Mouse (Mus musculus) ovary, adult 18-20 months (tissue): ENCODE measurements at regions not wholly inside any gene's neighbourhood (a gene's known extent, or its start where the extent isn't known, plus 50 kb on each side); places are given as distances from the start of the nearest gene placed in this dataset.
"Not testable (repeated sequence)": the region's sequence is repeated elsewhere in the genome, so short reads cannot be mapped to it uniquely, and the experiment has no call there.

ENCODE experiments used
- DNase-seq: peaks from one replicate; pipeline ENCODE4 v3.0.0; 2022; ENCODE audit warnings: low spot score, mixed read lengths

GRCm38 (mm10) chr7:111174393-111175124 is 91.7 kb upstream of the Eif4g2 start:
- DNase-seq = no peak

- DNase-seq = no peak
Measured at GRCm38 (mm10) chr7:111172061-111172460, 89.2 kb upstream of the Eif4g2 start.

- not testable (repeated sequence) for DNase-seq
Measured at GRCm38 (mm10) chr7:111168546-111169233, 85.9 kb upstream of the Eif4g2 start.

GRCm38 (mm10) chr7:111164994-111165393 is 82.2 kb upstream of the Eif4g2 start:
- no peak for DNase-seq

GRCm38 (mm10) chr7:111164276-111164675 is 81.4 kb upstream of the Eif4g2 start:
- no peak for DNase-seq

- no peak for DNase-seq
Measured at GRCm38 (mm10) chr7:111163861-111164260, 81.0 kb upstream of the Eif4g2 start.

- DNase-seq = no peak
Measured at GRCm38 (mm10) chr7:111163321-111163720, 80.5 kb upstream of the Eif4g2 start.

GRCm38 (mm10) chr7:111158791-111159286 is 76.0 kb upstream of the Eif4g2 start:
- no peak for DNase-seq

- no peak for DNase-seq
Measured at GRCm38 (mm10) chr7:111157754-111158325, 75.0 kb upstream of the Eif4g2 start.

GRCm38 (mm10) chr7:111157287-111157686 is 74.5 kb upstream of the Eif4g2 start:
- DNase-seq = no peak

GRCm38 (mm10) chr7:111156472-111157231 is 73.8 kb upstream of the Eif4g2 start:
- DNase-seq = no peak

GRCm38 (mm10) chr7:111155995-111156394 is 73.2 kb upstream of the Eif4g2 start:
- no peak for DNase-seq

- DNase-seq = no peak
Measured at GRCm38 (mm10) chr7:111154217-111154616, 71.4 kb upstream of the Eif4g2 start.

- DNase-seq = no peak
Measured at GRCm38 (mm10) chr7:111150540-111150939, 67.7 kb upstream of the Eif4g2 start.

GRCm38 (mm10) chr7:111150115-111150514 is 67.3 kb upstream of the Eif4g2 start:
- DNase-seq = no peak

GRCm38 (mm10) chr7:111147593-111147992 is 64.8 kb upstream of the Eif4g2 start:
- no peak for DNase-seq

- DNase-seq = no peak
Measured at GRCm38 (mm10) chr7:111146670-111147069, 63.8 kb upstream of the Eif4g2 start.

- DNase-seq = no peak
Measured at GRCm38 (mm10) chr7:111144216-111144615, 61.4 kb upstream of the Eif4g2 start.

- no peak for DNase-seq
Measured at GRCm38 (mm10) chr7:111141285-111141965, 58.6 kb upstream of the Eif4g2 start.

GRCm38 (mm10) chr7:111138038-111138437 is 55.2 kb upstream of the Eif4g2 start:
- DNase-seq = no peak

- no peak for DNase-seq
Measured at GRCm38 (mm10) chr7:111136066-111136639, 53.3 kb upstream of the Eif4g2 start.
